Mouse (Mus musculus): ENCODE measurements around the gene Chrm4. TPM values are rescaled to one million over a fixed set of nuclear protein-coding genes. Genes with fewer than 3 reads are reported as not detected.
A peak's percentile ranks its signal among the peaks of the same experiment; 100 is the strongest.

Chrm4 gene
- 0.07 and 0.09 TPM in 2 replicates for polyA plus RNA-seq (2015; fragmentation: Nextera tagmentation; extraction: Ambion mirVana)

DNA sequence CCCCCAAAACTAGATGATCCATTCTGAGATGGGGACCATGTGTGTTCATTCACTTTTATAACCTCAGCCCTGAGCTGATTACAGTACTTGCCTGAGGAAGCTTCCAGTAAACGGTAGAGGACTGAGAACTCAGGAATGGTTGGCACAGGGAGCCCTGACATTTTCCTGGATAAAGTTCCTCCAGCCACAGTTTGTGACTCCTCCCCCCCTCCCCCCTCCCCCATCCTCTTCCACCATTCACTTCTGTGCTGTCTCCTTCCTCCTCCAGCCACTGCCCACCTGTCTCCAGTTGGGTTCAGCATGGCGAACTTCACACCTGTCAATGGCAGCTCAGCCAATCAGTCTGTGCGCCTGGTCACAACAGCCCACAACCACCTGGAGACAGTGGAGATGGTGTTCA is at the start of gene Chrm4:
Gene Chrm4 (plus strand): TSS at position 301 of the 400 bp plus-strand sequence.
- 64% methylated on average over 3 of the region's 3 CpGs for WGBS (ENCODE audit: insufficient replicate concordance)
- H3K9ac ChIP-seq, result no peak within 1 kb of the TSS
- H3K4me1 ChIP-seq (replicated peaks), result peaks cover 59% of the 10 kb centered on the region
- DNase-seq (no peak), ATAC-seq (ENCODE audit: low read depth) (no peak)
- no peak within 1 kb of the TSS for H3K27ac ChIP-seq
- no peak within 1 kb of the TSS for H3K4me3 ChIP-seq (replicated peaks)
- no peaks in the 10 kb centered on the region for H3K36me3 ChIP-seq
- H3K4me2 ChIP-seq, result peak within 1 kb of the TSS; percentile 51
- H3K27me3 ChIP-seq, result peaks cover 80% of the 10 kb centered on the region
- H3K9me3 ChIP-seq (replicated peaks), result no peaks in the 10 kb centered on the region

- Histone ChIP-seq H3K36me3 (peaks cover 7% of the 10 kb centered on the region; the same call in 1 of the 2 replicates), H3K9ac (no peak overlapping the region), H3K27ac (no peak overlapping the region), H3K9me3 (replicated peaks) (no peaks in the 10 kb centered on the region), H3K4me2 (no peak overlapping the region), H3K27me3 (no peaks in the 10 kb centered on the region), H3K4me1 (replicated peaks) (peaks cover 18% of the 10 kb centered on the region), H3K4me3 (replicated peaks) (no peak overlapping the region)
- no peak for ATAC-seq (ENCODE audit: low read depth)
- WGBS (ENCODE audit: insufficient replicate concordance), result 51% methylated on average over 7 of the region's 7 CpGs
- peak; percentile 1 for DNase-seq
Observed at GRCm38 (mm10) chr2:91878387-91879180, 48.5 kb upstream of the Chrm4 start.

- Histone ChIP-seq H3K27me3 (no peaks in the 10 kb centered on the region), H3K9ac (no peak overlapping the region), H3K4me1 (replicated peaks) (peaks cover 9% of the 10 kb centered on the region), H3K4me3 (replicated peaks) (no peak overlapping the region), H3K36me3 (peaks cover 16% of the 10 kb centered on the region), H3K9me3 (replicated peaks) (no peaks in the 10 kb centered on the region), H3K4me2 (no peak overlapping the region), H3K27ac (no peak overlapping the region)
- no peak for ATAC-seq (ENCODE audit: low read depth)
- WGBS (ENCODE audit: insufficient replicate concordance), result 62% methylated on average over 4 of the region's 4 CpGs
- no peak for DNase-seq
Observed at GRCm38 (mm10) chr2:91883961-91884360, 43.1 kb upstream of the Chrm4 start.

GRCm38 (mm10) chr2:91884616-91885015 is 42.4 kb upstream of the Chrm4 start:
- H3K9me3 ChIP-seq (replicated peaks), result no peaks in the 10 kb centered on the region
- H3K4me2 ChIP-seq, result no peak overlapping the region
- no peaks in the 10 kb centered on the region for H3K27me3 ChIP-seq
- H3K27ac ChIP-seq, result no peak overlapping the region
- no peak for ATAC-seq (ENCODE audit: low read depth)
- no peak for DNase-seq
- no peak overlapping the region for H3K4me3 ChIP-seq (replicated peaks)
- 0 out of 2 replicates have a peak, but pooled peaks cover 4% of the 10 kb centered on the region for H3K4me1 ChIP-seq (replicated peaks)
- peaks cover 16% of the 10 kb centered on the region for H3K36me3 ChIP-seq
- H3K9ac ChIP-seq, result no peak overlapping the region
- WGBS (ENCODE audit: insufficient replicate concordance), result 79% methylated on average over 4 of the region's 4 CpGs

GRCm38 (mm10) chr2:91894716-91895115 is 32.3 kb upstream of the Chrm4 start:
- Histone ChIP-seq H3K27ac (no peak overlapping the region), H3K36me3 (no peaks in the 10 kb centered on the region; the same call in 1 of the 2 replicates), H3K4me3 (replicated peaks) (no peak overlapping the region), H3K27me3 (no peaks in the 10 kb centered on the region), H3K9me3 (replicated peaks) (no peaks in the 10 kb centered on the region), H3K4me1 (replicated peaks) (no peaks in the 10 kb centered on the region), H3K4me2 (no peak overlapping the region), H3K9ac (no peak overlapping the region)
- 86% methylated on average over 3 of the region's 3 CpGs for WGBS (ENCODE audit: insufficient replicate concordance)
- ATAC-seq (ENCODE audit: low read depth) (no peak), DNase-seq (no peak)

DNA sequence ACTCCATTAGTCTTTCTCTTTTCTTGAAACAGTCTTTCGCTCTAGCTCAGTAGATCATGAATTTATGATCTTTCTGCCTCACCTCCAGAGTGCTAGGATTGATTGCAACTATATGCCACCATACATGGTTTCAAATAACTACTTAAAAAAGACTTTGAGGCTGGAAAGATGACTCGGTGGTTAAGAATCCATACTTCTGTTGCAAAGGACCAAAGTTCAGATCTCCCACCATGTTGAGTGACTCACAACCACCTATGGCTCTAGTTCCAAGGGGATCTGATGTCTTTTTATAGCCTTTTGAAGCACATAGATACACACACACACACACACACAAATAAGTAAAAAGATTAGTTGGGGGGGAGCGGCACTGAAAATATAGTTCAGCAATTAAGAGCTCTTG is 31.6 kb upstream of the Chrm4 start:
- Histone ChIP-seq H3K9me3 (replicated peaks) (no peaks in the 10 kb centered on the region), H3K4me3 (replicated peaks) (no peak overlapping the region), H3K27ac (no peak overlapping the region), H3K4me2 (no peak overlapping the region), H3K36me3 (peaks cover 4% of the 10 kb centered on the region), H3K9ac (no peak overlapping the region), H3K4me1 (replicated peaks) (no peaks in the 10 kb centered on the region), H3K27me3 (no peaks in the 10 kb centered on the region)
- ATAC-seq (ENCODE audit: low read depth), result no peak
- WGBS (ENCODE audit: insufficient replicate concordance), result 84% methylated on average over 3 of the region's 3 CpGs
- no peak for DNase-seq

- Histone ChIP-seq H3K36me3 (peaks cover 16% of the 10 kb centered on the region), H3K27ac (no peak overlapping the region), H3K4me2 (no peak overlapping the region), H3K4me3 (replicated peaks) (no peak overlapping the region), H3K27me3 (no peaks in the 10 kb centered on the region), H3K9me3 (replicated peaks) (no peaks in the 10 kb centered on the region), H3K9ac (no peak overlapping the region), H3K4me1 (replicated peaks) (no peaks in the 10 kb centered on the region)
- no peak for ATAC-seq (ENCODE audit: low read depth)
- DNase-seq, result no peak
Observed at GRCm38 (mm10) chr2:91897968-91898367, 29.1 kb upstream of the Chrm4 start.

DNA sequence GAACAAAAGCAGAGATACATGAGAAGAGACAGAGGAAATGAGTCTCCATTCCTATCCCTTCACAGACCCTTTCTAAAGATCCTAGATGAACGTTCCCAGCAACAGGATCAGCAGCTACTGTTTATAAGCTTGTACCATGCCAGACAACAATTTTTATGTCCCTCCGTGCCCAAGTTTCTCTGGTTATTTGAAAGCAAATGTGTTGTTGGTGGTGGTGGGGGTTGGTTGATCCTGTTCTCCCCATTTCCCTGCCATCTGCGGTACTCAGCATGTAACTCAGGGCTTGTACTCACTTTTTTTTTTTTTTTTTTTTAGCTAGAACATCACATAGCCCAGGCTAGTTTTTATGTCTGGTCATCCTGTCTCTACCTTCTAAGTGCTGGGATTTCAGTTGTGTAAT is 27.9 kb upstream of the Chrm4 start:
- no peaks in the 10 kb centered on the region for H3K4me1 ChIP-seq (replicated peaks)
- no peak overlapping the region for H3K4me2 ChIP-seq
- H3K36me3 ChIP-seq, result peaks cover 16% of the 10 kb centered on the region
- ATAC-seq (ENCODE audit: low read depth) (no peak), DNase-seq (no peak)
- WGBS (ENCODE audit: insufficient replicate concordance), result 79% methylated on average over 3 of the region's 3 CpGs
- no peak overlapping the region for H3K4me3 ChIP-seq (replicated peaks)
- H3K27ac ChIP-seq, result no peak overlapping the region
- no peaks in the 10 kb centered on the region for H3K27me3 ChIP-seq
- no peak overlapping the region for H3K9ac ChIP-seq
- no peaks in the 10 kb centered on the region for H3K9me3 ChIP-seq (replicated peaks)

DNA sequence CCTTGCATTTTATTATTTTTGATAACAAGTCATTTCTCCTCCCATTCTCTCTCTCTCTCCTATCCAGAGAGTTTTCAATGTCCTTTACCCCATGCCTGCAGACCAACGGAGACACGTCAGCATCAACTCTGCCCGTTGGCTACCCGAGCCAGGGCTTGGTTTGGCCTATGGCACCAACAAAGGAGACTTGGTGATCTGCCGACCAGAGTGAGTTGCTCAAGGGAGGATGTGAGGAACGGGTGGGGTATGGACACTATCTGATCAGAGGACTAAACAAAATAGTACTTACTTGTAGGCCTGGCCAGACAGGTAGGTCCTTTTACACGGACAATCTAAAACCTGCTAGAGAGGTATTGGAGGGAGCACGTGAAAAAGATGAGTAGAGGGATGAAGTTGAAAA is 26.6 kb upstream of the Chrm4 start:
- peaks cover 16% of the 10 kb centered on the region for H3K36me3 ChIP-seq
- no peaks in the 10 kb centered on the region for H3K9me3 ChIP-seq (replicated peaks)
- H3K4me2 ChIP-seq, result no peak overlapping the region
- peaks cover 6% of the 10 kb centered on the region; the same call in 1 of the 2 replicates for H3K4me1 ChIP-seq (replicated peaks)
- 73% methylated on average over 8 of the region's 8 CpGs for whole genome bisulfite sequencing (ENCODE audit: insufficient replicate concordance)
- no peak overlapping the region for H3K4me3 ChIP-seq (replicated peaks)
- no peaks in the 10 kb centered on the region for H3K27me3 ChIP-seq
- H3K9ac ChIP-seq, result no peak overlapping the region
- H3K27ac ChIP-seq, result no peak overlapping the region
- DNase-seq (no peak), ATAC-seq (ENCODE audit: low read depth) (no peak)

DNA sequence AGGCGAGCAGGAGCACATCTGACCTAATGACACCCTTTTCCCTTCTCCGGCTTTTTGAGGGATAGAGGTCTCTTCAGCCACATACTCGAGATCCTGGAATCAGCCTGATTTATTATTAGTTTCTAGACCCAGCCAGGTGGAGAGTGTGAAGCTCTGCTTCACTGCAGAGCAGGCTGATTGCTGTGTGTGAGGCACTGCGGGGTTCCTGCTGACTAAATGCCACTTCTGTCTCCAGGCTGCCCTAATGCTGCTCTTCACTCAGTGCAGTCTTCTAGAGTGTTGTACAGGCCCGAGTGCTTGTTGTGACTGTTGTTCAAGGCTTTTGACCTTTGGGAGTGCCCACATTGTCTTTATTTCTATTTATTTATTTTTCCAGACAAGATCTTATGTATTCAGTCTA is 24.7 kb upstream of the Chrm4 start:
- Histone ChIP-seq H3K36me3 (peaks cover 20% of the 10 kb centered on the region), H3K9ac (no peak overlapping the region), H3K4me3 (replicated peaks) (no peak overlapping the region), H3K4me1 (replicated peaks) (peaks cover 9% of the 10 kb centered on the region; the same call in 1 of the 2 replicates), H3K4me2 (no peak overlapping the region), H3K9me3 (replicated peaks) (no peaks in the 10 kb centered on the region), H3K27me3 (no peaks in the 10 kb centered on the region), H3K27ac (no peak overlapping the region)
- DNase-seq (no peak), ATAC-seq (ENCODE audit: low read depth) (no peak)
- 71% methylated on average over 5 of the region's 5 CpGs for WGBS (ENCODE audit: insufficient replicate concordance)

GRCm38 (mm10) chr2:91903171-91903925 is 23.7 kb upstream of the Chrm4 start:
- Histone ChIP-seq H3K27ac (no peak overlapping the region), H3K27me3 (no peaks in the 10 kb centered on the region), H3K9ac (no peak overlapping the region), H3K4me2 (no peak overlapping the region), H3K4me3 (replicated peaks) (no peak overlapping the region), H3K4me1 (replicated peaks) (peaks cover 9% of the 10 kb centered on the region; the same call in 1 of the 2 replicates), H3K36me3 (peaks cover 20% of the 10 kb centered on the region), H3K9me3 (replicated peaks) (no peaks in the 10 kb centered on the region)
- DNase-seq (no peak), ATAC-seq (ENCODE audit: low read depth) (no peak)
- 71% methylated on average over 3 of the region's 3 CpGs for WGBS (ENCODE audit: insufficient replicate concordance)
